Mouse (Mus musculus) cerebellum, adult 9-10 months (tissue): ENCODE results near the gene Grem1.

ENCODE experiments used
- DNase-seq: peaks from one replicate; pipeline ENCODE4 v3.0.0; 2022

Grem1 gene

GRCm38 (mm10) chr2:113756924-113757524 is 1.4 kb downstream of the Grem1 start:
- DNase-seq: no peak

GRCm38 (mm10) chr2:113749721-113750120 is 8.7 kb downstream of the Grem1 start:
- DNase-seq: no peak

GRCm38 (mm10) chr2:113749309-113749708 is 9.1 kb downstream of the Grem1 start:
- DNase-seq: no peak

GRCm38 (mm10) chr2:113728581-113728980 is 29.9 kb downstream of the Grem1 start:
- no peak for DNase-seq

GRCm38 (mm10) chr2:113714801-113715200 is 43.6 kb downstream of the Grem1 start:
- DNase-seq: no peak

GRCm38 (mm10) chr2:113713406-113713805 is 45.0 kb downstream of the Grem1 start:
- DNase-seq: no peak

- no peak for DNase-seq
These were observed 50.9 kb downstream of the Grem1 start for GRCm38 (mm10) chr2:113707507-113707906.

- no peak for DNase-seq
These were observed 56.9 kb downstream of the Grem1 start for GRCm38 (mm10) chr2:113701507-113701906.

- DNase-seq: no peak
These were observed 61.8 kb downstream of the Grem1 start for GRCm38 (mm10) chr2:113696647-113697046.

GRCm38 (mm10) chr2:113696222-113696621 is 62.2 kb downstream of the Grem1 start:
- no peak for DNase-seq
